Mouse (Mus musculus) left cerebral cortex, postnatal 25 days (tissue): ENCODE results near the gene Cys1. TPM values are rescaled to one million over a fixed set of nuclear protein-coding genes. Genes with fewer than 3 reads are reported as not detected.

Experiments
- total RNA-seq, 2 experiments: library from RNA; stranded (reverse); gene quantifications; 2 replicates each; pipeline ENCODE4 v1.2.3; 2021

Cys1 gene
- total RNA-seq, 2 experiments from 2014 or later, result 15.5 to 15.6 TPM

Other genes starting within 250 kb of the Cys1 start
- gene Taf1b, start 183.5 kb downstream of the Cys1 start, total RNA-seq, result 10 to 100 TPM; 26.9 to 27.1 TPM
- gene Grhl1, start 109.5 kb downstream of the Cys1 start, total RNA-seq, result 10 to 100 TPM; 11.1 to 11.4 TPM
- gene Klf11, start 30.5 kb downstream of the Cys1 start, total RNA-seq, result 1 to 10 TPM; 5.6 to 7.0 TPM
- 1 to 10 TPM; 2.3 to 3.0 TPM for gene Rrm2, start 26.4 kb upstream of the Cys1 start, total RNA-seq
- gene Mboat2, start 149.1 kb upstream of the Cys1 start, total RNA-seq, result 10 to 100 TPM; 68.9 to 84.2 TPM